Mouse (Mus musculus) forebrain, embryonic 13.5 days (tissue): ENCODE results near the gene Csrnp3. TPM values are rescaled to one million over a fixed set of nuclear protein-coding genes. Genes with fewer than 3 reads are reported as not detected.

Experiments
- ATAC-seq: fragments of 200-750 bp; cut with Nextera tagmentation; 2 replicates; pipeline ENCODE4 v1.8.0; 2017
- H3K27ac ChIP-seq: fragments of 300-500 bp; sonication (generic); 2 replicates; pipeline ENCODE4 v1.5.1; 2015; ENCODE audit warnings: inconsistent platforms, mild to moderate bottlenecking, moderate library complexity
- H3K27me3 ChIP-seq: fragments of 300-500 bp; sonication (generic); 2 replicates; pipeline ENCODE4 v1.6.1; 2015; ENCODE audit warnings: mild to moderate bottlenecking, inconsistent platforms
- H3K36me3 ChIP-seq: fragments of 300-500 bp; sonication (generic); 2 replicates; pipeline ENCODE4 v1.6.1; 2015; ENCODE audit warnings: mild to moderate bottlenecking, inconsistent platforms; ENCODE audit not compliant: poor library complexity, severe bottlenecking
- H3K4me1 ChIP-seq: fragments of 300-500 bp; sonication (generic); 2 replicates; pipeline ENCODE4 v1.6.1; 2015; ENCODE audit warnings: inconsistent platforms
- H3K4me2 ChIP-seq: fragments of 300-500 bp; sonication (generic); 2 replicates; pipeline ENCODE4 v1.6.1; 2015; ENCODE audit warnings: inconsistent platforms, mild to moderate bottlenecking, moderate library complexity
- H3K4me3 ChIP-seq: fragments of 300-500 bp; sonication (generic); 2 replicates; pipeline ENCODE4 v1.5.1; 2015; ENCODE audit warnings: mild to moderate bottlenecking, inconsistent platforms
- H3K9ac ChIP-seq: fragments of 300-500 bp; sonication (generic); 2 replicates; pipeline ENCODE4 v1.6.1; 2015; ENCODE audit warnings: mild to moderate bottlenecking, inconsistent platforms
- H3K9me3 ChIP-seq: fragments of 300-500 bp; sonication (generic); replicated peaks from 2 replicates; pipeline ENCODE4 v1.6.1; 2016; ENCODE audit warnings: inconsistent platforms
- WGBS: fragments of 180-500 bp; shearing (Covaris S2); methylation state at CpG from one replicate; pipeline ENCODE4 v1.1.7; 2015; 5-methylcytosine and 5-hydroxymethylcytosine counted together
- polyA plus RNA-seq: library from polyadenylated mRNA; unstranded; fragments of >200 nt; fragmentation: Nextera tagmentation; extraction: Ambion mirVana; gene quantifications from 2 replicates; pipeline ENCODE4 v1.2.1, GENCODE M21; 2015

Csrnp3 gene
- polyA plus RNA-seq, 1 experiment from 2014 or later, result 43.7 TPM

- Histone ChIP-seq H3K36me3 (no peaks in the 10 kb centered on the region), H3K9ac (no peak overlapping the region), H3K27me3 (no peaks in the 10 kb centered on the region), H3K9me3 (no peaks in the 10 kb centered on the region), H3K27ac (peak overlapping the region; percentile 51), H3K4me1 (peaks cover 8% of the 10 kb centered on the region; the same call in 1 of the 2 replicates), H3K4me3 (no peak overlapping the region), H3K4me2 (no peak overlapping the region)
- WGBS, result 72% methylated on average over 4 of the region's 4 CpGs
- ATAC-seq, result no peak
These were observed 117.9 kb downstream of the Csrnp3 start for GRCm38 (mm10) chr2:65963420-65963819.

- Histone ChIP-seq H3K4me1 (peaks cover 3% of the 10 kb centered on the region; the same call in 1 of the 2 replicates), H3K36me3 (peaks cover 10% of the 10 kb centered on the region), H3K9ac (no peak overlapping the region), H3K27me3 (no peaks in the 10 kb centered on the region), H3K27ac (peak overlapping the region; percentile 6; the same call in 1 of the 2 replicates), H3K4me2 (no peak overlapping the region), H3K4me3 (no peak overlapping the region), H3K9me3 (no peaks in the 10 kb centered on the region)
- 65% methylated on average over 4 of the region's 4 CpGs for WGBS
- ATAC-seq, result no peak
These were observed 123.2 kb downstream of the Csrnp3 start for GRCm38 (mm10) chr2:65968810-65969209.

GRCm38 (mm10) chr2:65973907-65974306 is 128.3 kb downstream of the Csrnp3 start:
- no peak for ATAC-seq
- WGBS, result 96% methylated on average over 4 of the region's 4 CpGs
- no peaks in the 10 kb centered on the region for H3K27me3 ChIP-seq

GRCm38 (mm10) chr2:65975383-65975782 is 129.8 kb downstream of the Csrnp3 start:
- H3K27me3 ChIP-seq, result no peaks in the 10 kb centered on the region
- H3K27ac ChIP-seq, result no peak overlapping the region
- no peak overlapping the region for H3K4me2 ChIP-seq
- ATAC-seq, result no peak
- H3K4me3 ChIP-seq, result no peak overlapping the region
- H3K4me1 ChIP-seq, result peaks cover 19% of the 10 kb centered on the region
- WGBS, result 64% methylated on average over 5 of the region's 5 CpGs
- H3K9ac ChIP-seq, result no peak overlapping the region
- H3K9me3 ChIP-seq, result no peaks in the 10 kb centered on the region
- H3K36me3 ChIP-seq, result peaks cover 10% of the 10 kb centered on the region

More at GRCm38 (mm10) chr2:65973907-65974306, 128.3 kb downstream of the Csrnp3 start:
- no peak overlapping the region for H3K4me2 ChIP-seq
- no peak overlapping the region for H3K27ac ChIP-seq
- H3K9ac ChIP-seq, result no peak overlapping the region
- H3K4me1 ChIP-seq, result peaks cover 4% of the 10 kb centered on the region; the same call in 1 of the 2 replicates
- H3K4me3 ChIP-seq, result no peak overlapping the region
- no peaks in the 10 kb centered on the region for H3K9me3 ChIP-seq
- H3K36me3 ChIP-seq, result peaks cover 10% of the 10 kb centered on the region

- 56% methylated on average over 17 of the region's 17 CpGs for WGBS
- Histone ChIP-seq H3K27ac (peak overlapping the region; percentile 74), H3K9ac (no peak overlapping the region), H3K4me1 (peaks cover 31% of the 10 kb centered on the region), H3K27me3 (no peaks in the 10 kb centered on the region), H3K4me2 (peak overlapping the region; percentile 7; the same call in 1 of the 2 replicates), H3K4me3 (no peak overlapping the region), H3K36me3 (no peaks in the 10 kb centered on the region), H3K9me3 (no peaks in the 10 kb centered on the region)
- ATAC-seq, result peak; percentile 87
These were observed 133.9 kb downstream of the Csrnp3 start for GRCm38 (mm10) chr2:65979338-65980053.

GRCm38 (mm10) chr2:65981470-65981869 is 135.9 kb downstream of the Csrnp3 start:
- no peaks in the 10 kb centered on the region for H3K9me3 ChIP-seq
- H3K4me3 ChIP-seq, result no peak overlapping the region
- WGBS, result 90% methylated on average over 6 of the region's 6 CpGs
- no peak overlapping the region for H3K27ac ChIP-seq
- no peaks in the 10 kb centered on the region for H3K27me3 ChIP-seq
- no peak overlapping the region for H3K4me2 ChIP-seq
- peaks cover 28% of the 10 kb centered on the region for H3K4me1 ChIP-seq
- H3K36me3 ChIP-seq, result no peaks in the 10 kb centered on the region
- ATAC-seq, result no peak
- H3K9ac ChIP-seq, result no peak overlapping the region

- Histone ChIP-seq H3K4me3 (no peak overlapping the region), H3K9me3 (no peaks in the 10 kb centered on the region), H3K4me1 (peaks cover 29% of the 10 kb centered on the region), H3K36me3 (no peaks in the 10 kb centered on the region), H3K4me2 (no peak overlapping the region), H3K27ac (peak overlapping the region; percentile 25; the same call in 1 of the 2 replicates), H3K27me3 (no peaks in the 10 kb centered on the region), H3K9ac (no peak overlapping the region)
- ATAC-seq, result peak; percentile 36; the same call in 1 of the 2 replicates
- 41% methylated on average over 4 of the region's 4 CpGs for WGBS
These were observed 136.4 kb downstream of the Csrnp3 start for GRCm38 (mm10) chr2:65981965-65982364.

GRCm38 (mm10) chr2:65985706-65986105 is 140.1 kb downstream of the Csrnp3 start:
- Histone ChIP-seq H3K36me3 (no peaks in the 10 kb centered on the region), H3K4me3 (no peak overlapping the region), H3K27ac (no peak overlapping the region), H3K27me3 (no peaks in the 10 kb centered on the region), H3K9me3 (no peaks in the 10 kb centered on the region), H3K4me2 (no peak overlapping the region), H3K9ac (no peak overlapping the region), H3K4me1 (peaks cover 20% of the 10 kb centered on the region)
- ATAC-seq, result no peak
- WGBS, result 84% methylated on average over 4 of the region's 4 CpGs

GRCm38 (mm10) chr2:65987069-65987468 is 141.5 kb downstream of the Csrnp3 start:
- no peak overlapping the region for H3K27ac ChIP-seq
- peaks cover 19% of the 10 kb centered on the region for H3K4me1 ChIP-seq
- H3K36me3 ChIP-seq, result no peaks in the 10 kb centered on the region
- no peak overlapping the region for H3K4me2 ChIP-seq
- no peak overlapping the region for H3K4me3 ChIP-seq
- H3K9me3 ChIP-seq, result no peaks in the 10 kb centered on the region
- 75% methylated on average over 6 of the region's 6 CpGs for WGBS
- ATAC-seq, result no peak
- H3K27me3 ChIP-seq, result no peaks in the 10 kb centered on the region
- H3K9ac ChIP-seq, result no peak overlapping the region

- 0 out of 2 replicates have a peak, but pooled peaks have one; percentile 19 for ATAC-seq
- no peak overlapping the region for H3K4me2 ChIP-seq
- H3K36me3 ChIP-seq, result no peaks in the 10 kb centered on the region
- 84% methylated on average over 3 of the region's 3 CpGs for WGBS
- no peaks in the 10 kb centered on the region for H3K27me3 ChIP-seq
- H3K27ac ChIP-seq, result no peak overlapping the region
- peaks cover 21% of the 10 kb centered on the region for H3K4me1 ChIP-seq
- no peak overlapping the region for H3K9ac ChIP-seq
- no peak overlapping the region for H3K4me3 ChIP-seq
- H3K9me3 ChIP-seq, result no peaks in the 10 kb centered on the region
These were observed 142.0 kb downstream of the Csrnp3 start for GRCm38 (mm10) chr2:65987588-65987987.

- Histone ChIP-seq H3K27ac (no peak overlapping the region), H3K9ac (no peak overlapping the region), H3K36me3 (no peaks in the 10 kb centered on the region), H3K4me2 (no peak overlapping the region), H3K4me1 (peaks cover 33% of the 10 kb centered on the region), H3K9me3 (no peaks in the 10 kb centered on the region), H3K27me3 (no peaks in the 10 kb centered on the region), H3K4me3 (no peak overlapping the region)
- 86% methylated on average over 3 of the region's 3 CpGs for WGBS
- no peak for ATAC-seq
These were observed 143.2 kb downstream of the Csrnp3 start for GRCm38 (mm10) chr2:65988788-65989187.

GRCm38 (mm10) chr2:65990108-65990507 is 144.5 kb downstream of the Csrnp3 start:
- ATAC-seq, result no peak
- Histone ChIP-seq H3K4me1 (peaks cover 43% of the 10 kb centered on the region), H3K9me3 (no peaks in the 10 kb centered on the region), H3K9ac (no peak overlapping the region), H3K4me3 (no peak overlapping the region), H3K4me2 (no peak overlapping the region), H3K27ac (no peak overlapping the region), H3K36me3 (no peaks in the 10 kb centered on the region), H3K27me3 (no peaks in the 10 kb centered on the region)
